Mouse (Mus musculus) lung, embryonic 14.5 days (tissue): ENCODE results near the gene Ccdc71. TPM values are rescaled to one million over a fixed set of nuclear protein-coding genes. Genes with fewer than 3 reads are reported as not detected.

ENCODE experiments used
- ATAC-seq: fragments of 200-750 bp; cut with Nextera tagmentation; 2 replicates; pipeline ENCODE4 v1.8.0; 2017; ENCODE audit warnings: mild to moderate bottlenecking, moderate TSS enrichment, moderate library complexity; ENCODE audit not compliant: insufficient read depth
- DNase-seq: peaks from one replicate; pipeline ENCODE4 v3.0.0-alpha.2; 2015
- H3K27ac ChIP-seq: fragments of 300-500 bp; sonication (generic); 2 replicates; pipeline ENCODE4 v1.5.1; 2014; ENCODE audit warnings: low read depth, mild to moderate bottlenecking, moderate library complexity
- H3K27me3 ChIP-seq: fragments of 300-500 bp; sonication (generic); 2 replicates; pipeline ENCODE4 v1.6.1; 2014; ENCODE audit warnings: low read length, control low read depth; ENCODE audit not compliant: insufficient read depth
- H3K36me3 ChIP-seq: fragments of 300-500 bp; sonication (generic); 2 replicates; pipeline ENCODE4 v1.6.1; 2014; ENCODE audit warnings: control low read depth; ENCODE audit not compliant: insufficient read depth
- H3K4me1 ChIP-seq: fragments of 300-500 bp; sonication (generic); 2 replicates; pipeline ENCODE4 v1.6.1; 2014; ENCODE audit warnings: antibody characterized with exemption, control low read depth; ENCODE audit not compliant: insufficient read depth
- H3K4me2 ChIP-seq: fragments of 300-500 bp; sonication (generic); 2 replicates; pipeline ENCODE4 v1.6.1; 2014; ENCODE audit warnings: mild to moderate bottlenecking
- H3K4me3 ChIP-seq: fragments of 300-500 bp; sonication (generic); 2 replicates; pipeline ENCODE4 v1.5.1; 2014; ENCODE audit warnings: low read depth, low read length
- H3K9ac ChIP-seq: fragments of 300-500 bp; sonication (generic); 2 replicates; pipeline ENCODE4 v1.6.1; 2014
- H3K9me3 ChIP-seq: fragments of 300-500 bp; sonication (generic); 2 replicates; pipeline ENCODE4 v1.6.1; 2016; ENCODE audit warnings: low read depth, low read length, control low read depth
- CTCF ChIP-seq: IDR thresholded peaks from 2 replicates; pipeline ENCODE4 v1.5.1; 2016; ENCODE audit warnings: antibody characterized with exemption, low read depth
- WGBS: fragments of 180-500 bp; shearing (Covaris S2); extraction: QIAGEN DNeasy Blood & Tissue Kit; methylation state at CpG from one replicate; pipeline ENCODE4 v1.1.7; 2014; 5-methylcytosine and 5-hydroxymethylcytosine counted together
- polyA plus RNA-seq: library from polyadenylated mRNA; unstranded; fragments of >200 nt; fragmentation: Nextera tagmentation; extraction: Ambion mirVana; gene quantifications from 2 replicates; pipeline ENCODE4 v1.2.1, GENCODE M21; 2014

The Ccdc71 gene
- polyA plus RNA-seq, 1 experiment from 2014 or later, result 46.7 TPM

- Histone ChIP-seq H3K27ac (no peak overlapping the region), H3K4me2 (no peak overlapping the region), H3K4me1 (no peaks in the 10 kb centered on the region), H3K27me3 (no peaks in the 10 kb centered on the region), H3K9ac (no peak overlapping the region), H3K4me3 (no peak overlapping the region), H3K36me3 (peaks cover 15% of the 10 kb centered on the region; the same call in 1 of the 2 replicates), H3K9me3 (no peaks in the 10 kb centered on the region)
- no peak for ATAC-seq
- DNase-seq, result peak; percentile 13
- TF ChIP-seq CTCF, result no peak
- WGBS, result 46% methylated on average over 4 of the region's 4 CpGs
These were observed 9.5 kb downstream of the Ccdc71 start for GRCm38 (mm10) chr9:108469845-108470244.

- no peaks in the 10 kb centered on the region for H3K36me3 ChIP-seq
- H3K27me3 ChIP-seq, result no peaks in the 10 kb centered on the region
- no peak overlapping the region for H3K9ac ChIP-seq
- H3K27ac ChIP-seq, result no peak overlapping the region
- DNase-seq, result no peak
- TF ChIP-seq CTCF, result 0 out of 2 replicates have a peak, but pooled peaks have one; percentile 21
- no peak overlapping the region for H3K4me2 ChIP-seq
- peaks cover 2% of the 10 kb centered on the region; the same call in 1 of the 2 replicates for H3K4me1 ChIP-seq
- no peak overlapping the region for H3K4me3 ChIP-seq
- no peaks in the 10 kb centered on the region for H3K9me3 ChIP-seq
- ATAC-seq, result no peak
- WGBS, result 79% methylated on average over 1 of the region's 1 CpGs
These were observed 14.2 kb downstream of the Ccdc71 start for GRCm38 (mm10) chr9:108474528-108474927.

GRCm38 (mm10) chr9:108478638-108479156 lies 18.4 kb downstream of the Ccdc71 start:
- H3K4me2 ChIP-seq, result peak overlapping the region; percentile 60
- under 1% methylated on average over 20 of the region's 20 CpGs for WGBS
- peak; percentile 88 for ATAC-seq
- H3K9ac ChIP-seq, result peak overlapping the region; percentile 52
- peak; percentile 96 for DNase-seq
- no peaks in the 10 kb centered on the region for H3K27me3 ChIP-seq
- peak overlapping the region; percentile 93 for H3K27ac ChIP-seq
- H3K4me1 ChIP-seq, result peaks cover 11% of the 10 kb centered on the region
- H3K9me3 ChIP-seq, result no peaks in the 10 kb centered on the region
- H3K4me3 ChIP-seq, result peak overlapping the region; percentile 41
- no peak for TF ChIP-seq CTCF
- H3K36me3 ChIP-seq, result peaks cover 29% of the 10 kb centered on the region

GRCm38 (mm10) chr9:108479241-108479640 lies 18.9 kb downstream of the Ccdc71 start:
- Histone ChIP-seq H3K36me3 (peaks cover 34% of the 10 kb centered on the region), H3K27ac (peak overlapping the region; percentile 93; the same call in 1 of the 2 replicates), H3K4me2 (peak overlapping the region; percentile 60), H3K27me3 (no peaks in the 10 kb centered on the region), H3K9me3 (no peaks in the 10 kb centered on the region), H3K4me3 (0 out of 2 replicates have a peak overlapping the region, but pooled peaks have one; percentile 41), H3K4me1 (peaks cover 11% of the 10 kb centered on the region), H3K9ac (peak overlapping the region; percentile 52; the same call in 1 of the 2 replicates)
- DNase-seq (no peak), ATAC-seq (peak; percentile 7; the same call in 1 of the 2 replicates)
- no peak for TF ChIP-seq CTCF
- 25% methylated on average over 11 of the region's 11 CpGs for WGBS

- Histone ChIP-seq H3K9ac (peak within 1 kb of the TSS; percentile 83), H3K27ac (peak within 1 kb of the TSS; percentile 93), H3K4me1 (peaks cover 11% of the 10 kb centered on the region), H3K36me3 (peaks cover 36% of the 10 kb centered on the region), H3K4me3 (peak within 1 kb of the TSS; percentile 57), H3K27me3 (no peaks in the 10 kb centered on the region), H3K9me3 (no peaks in the 10 kb centered on the region), H3K4me2 (peak within 1 kb of the TSS; percentile 90)
- TF ChIP-seq CTCF, result no peak
- DNase-seq (peak; percentile 97), ATAC-seq (peak; percentile 76)
- WGBS, result 8% methylated on average over 10 of the region's 10 CpGs
These were observed 19.5 kb downstream of the Ccdc71 start, which contains the start of gene Lamb2 for GRCm38 (mm10) chr9:108479721-108480351. TSS of gene Lamb2 (plus strand) at chr9:108479736.

- peaks cover 11% of the 10 kb centered on the region for H3K4me1 ChIP-seq
- no peaks in the 10 kb centered on the region for H3K9me3 ChIP-seq
- ATAC-seq, result no peak
- no peak overlapping the region for H3K27ac ChIP-seq
- WGBS, result 89% methylated on average over 28 of the region's 28 CpGs
- no peak for TF ChIP-seq CTCF
- H3K4me2 ChIP-seq, result peak overlapping the region; percentile 90
- DNase-seq, result no peak
- no peak overlapping the region for H3K9ac ChIP-seq
- H3K27me3 ChIP-seq, result no peaks in the 10 kb centered on the region
- peak overlapping the region; percentile 57; the same call in 1 of the 2 replicates for H3K4me3 ChIP-seq
- H3K36me3 ChIP-seq, result peaks cover 47% of the 10 kb centered on the region
These were observed 20.6 kb downstream of the Ccdc71 start for GRCm38 (mm10) chr9:108480813-108481519.
